Mouse (Mus musculus) spleen, adult 2 months (tissue): ENCODE measurements around the gene Raver2. TPM values are rescaled to one million over a fixed set of nuclear protein-coding genes. Genes with fewer than 3 reads are reported as not detected.
A peak's percentile ranks its signal among the peaks of the same experiment; 100 is the strongest.

Source experiments
- DNase-seq, 2 experiments: peaks; one replicate each; pipeline versions ENCODE4 v3.0.0 to v3.0.0-alpha.2; 2012 to 2021; ENCODE audit warnings: low spot score in 2 of 2, low read depth in 1 of 2
- H3K27ac ChIP-seq: fragments of 200-500 bp; 2 replicates; pipeline ENCODE4 v1.5.1; 2012; ENCODE audit warnings: low read length, inconsistent platforms; ENCODE audit not compliant: insufficient read depth
- H3K27me3 ChIP-seq: fragments of 200-500 bp; 2 replicates; pipeline ENCODE4 v1.6.1; 2012; ENCODE audit warnings: mild to moderate bottlenecking, moderate library complexity, low read length, inconsistent platforms; ENCODE audit not compliant: control insufficient read depth, insufficient read depth
- H3K36me3 ChIP-seq: fragments of 200-500 bp; 2 replicates; pipeline ENCODE4 v1.6.1; 2012; ENCODE audit warnings: mild to moderate bottlenecking, low read length, inconsistent platforms; ENCODE audit not compliant: control insufficient read depth, insufficient read depth
- H3K4me1 ChIP-seq: fragments of 200-500 bp; 2 replicates; pipeline ENCODE4 v1.6.1; 2011; ENCODE audit warnings: inconsistent platforms; ENCODE audit not compliant: control insufficient read depth, insufficient read depth, insufficient read length
- H3K4me3 ChIP-seq: fragments of 200-500 bp; 2 replicates; pipeline ENCODE4 v1.5.1; 2011; ENCODE audit warnings: mild to moderate bottlenecking, inconsistent platforms; ENCODE audit not compliant: insufficient read depth, insufficient read length; ENCODE audit errors: extremely low read depth
- CTCF ChIP-seq: fragments of 200-500 bp; IDR thresholded peaks from 2 replicates; pipeline ENCODE4 v1.5.1; 2011; ENCODE audit warnings: mild to moderate bottlenecking, inconsistent platforms; ENCODE audit not compliant: insufficient read depth, insufficient read length, insufficient replicate concordance; ENCODE audit errors: extremely low read depth
- POLR2A ChIP-seq: fragments of 200-500 bp; IDR thresholded peaks from 2 replicates; pipeline ENCODE4 v1.6.1; 2011; ENCODE audit warnings: low read depth, low read length, inconsistent platforms
- WGBS: fragments of 180-500 bp; shearing (Covaris S2); methylation state at CpG from one replicate; pipeline ENCODE4 v1.1.7; 2018; 5-methylcytosine and 5-hydroxymethylcytosine counted together
- polyA plus RNA-seq: library from polyadenylated mRNA; depleted of rRNA; stranded (reverse); fragments of >200 nt; gene quantifications from 2 replicates; pipeline ENCODE4 v1.2.3, GENCODE M21; 2012

The Raver2 gene
- polyA plus RNA-seq, 1 experiment: 1.8 TPM

DNA sequence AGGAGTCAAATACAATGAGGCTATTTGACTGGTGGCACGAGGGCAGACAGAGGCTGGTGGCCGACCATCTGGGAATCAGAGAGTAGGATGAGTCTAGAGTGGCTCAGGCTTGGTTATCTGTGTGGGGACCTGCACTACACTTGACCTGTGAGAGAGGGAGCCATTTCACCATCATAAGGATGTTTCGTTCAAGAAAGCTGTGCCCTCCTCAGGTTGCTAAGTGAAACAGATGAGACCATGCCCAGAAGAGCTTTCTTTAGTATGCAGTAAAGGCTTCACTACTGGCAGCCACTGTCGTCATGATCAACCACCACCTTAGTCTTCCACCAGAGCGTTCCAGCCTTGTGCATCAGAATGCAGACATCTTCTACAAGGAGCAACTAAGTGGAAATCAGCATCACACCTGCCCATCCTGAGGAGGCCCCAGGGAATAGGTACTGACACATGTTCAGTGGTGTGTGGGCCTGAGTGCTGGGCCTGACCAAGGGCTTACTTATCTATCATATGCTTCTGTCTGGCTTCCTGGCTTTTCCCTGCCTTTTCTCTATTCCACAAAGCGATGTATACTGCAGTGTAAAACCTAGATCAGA, 99.5 kb downstream of the Raver2 start:
- TF ChIP-seq POLR2A (no peak), CTCF (peak; percentile 63; the same call in 1 of the 2 replicates)
- peak; percentile 54 to 56 for DNase-seq
- WGBS: 44% methylated on average over 6 of the region's 6 CpGs
- Histone ChIP-seq H3K27me3 (no peaks in the 10 kb centered on the region), H3K27ac (peak overlapping the region; percentile 67), H3K4me1 (peaks cover 17% of the 10 kb centered on the region), H3K36me3 (peaks cover 41% of the 10 kb centered on the region), H3K4me3 (no peak overlapping the region)

DNA sequence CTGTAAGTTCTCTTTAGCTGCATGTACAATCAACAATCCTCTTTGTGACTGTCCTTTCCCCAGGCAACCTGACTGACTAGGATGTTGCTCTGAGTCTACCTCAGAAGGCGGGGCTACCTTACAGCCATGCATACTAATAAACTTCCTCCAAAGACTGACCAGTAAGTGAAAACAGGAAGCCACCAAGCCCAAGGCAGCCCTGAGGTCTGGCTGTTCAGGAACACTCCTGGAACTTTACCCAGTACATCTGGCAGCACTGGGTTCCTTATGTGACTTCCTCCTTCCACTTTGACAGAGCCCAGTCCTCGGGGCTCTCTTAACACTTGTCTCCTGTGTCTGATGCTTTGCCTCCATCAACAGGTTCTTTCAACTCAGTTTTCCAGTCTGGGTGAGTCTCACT, 104.0 kb downstream of the Raver2 start:
- TF ChIP-seq CTCF (no peak), POLR2A (no peak)
- 38% methylated on average over 2 of the region's 2 CpGs for WGBS
- Histone ChIP-seq H3K4me1 (peaks cover 17% of the 10 kb centered on the region), H3K4me3 (no peak overlapping the region), H3K27ac (peak overlapping the region; percentile 73), H3K27me3 (no peaks in the 10 kb centered on the region), H3K36me3 (peaks cover 41% of the 10 kb centered on the region)
- DNase-seq: peak in 1 of 2 experiments; percentile 26

DNA sequence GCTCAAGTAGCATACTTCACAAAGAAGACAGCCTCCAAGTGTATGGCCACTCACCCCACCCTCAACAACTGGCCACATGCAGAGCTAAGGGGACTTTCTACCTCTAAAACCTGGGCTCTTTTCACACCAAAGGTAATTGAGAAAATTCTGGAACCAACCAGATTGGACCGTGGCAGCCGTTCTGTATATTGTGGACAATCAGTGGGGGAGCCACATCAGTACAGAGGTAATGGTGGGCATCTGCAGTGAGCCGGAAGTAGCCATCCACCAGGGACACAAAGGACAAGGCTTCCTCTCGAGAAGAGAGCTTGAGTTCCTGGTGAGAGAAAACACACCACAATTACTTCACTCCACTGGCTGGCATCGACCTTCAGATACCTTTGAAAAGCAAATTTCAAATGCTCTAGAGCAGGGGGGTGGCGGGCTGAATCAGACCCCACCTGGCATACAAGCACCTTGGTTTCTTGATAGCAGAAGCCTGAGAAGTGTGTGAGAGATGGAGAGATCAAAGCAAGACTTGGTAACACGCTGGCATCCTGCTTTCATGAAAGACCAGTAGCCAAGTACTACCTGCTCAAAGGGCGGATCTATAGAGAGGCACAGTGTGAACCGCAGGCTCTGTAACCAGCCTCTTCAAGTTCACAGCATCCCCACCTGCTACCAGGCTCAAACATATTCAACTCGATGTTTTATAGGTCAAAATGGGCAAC, 106.3 kb downstream of the Raver2 start:
- Histone ChIP-seq H3K27me3 (no peaks in the 10 kb centered on the region), H3K4me3 (no peak overlapping the region), H3K4me1 (peaks cover 8% of the 10 kb centered on the region; the same call in 1 of the 2 replicates), H3K27ac (peak overlapping the region; percentile 73), H3K36me3 (peaks cover 51% of the 10 kb centered on the region)
- TF ChIP-seq CTCF (no peak), POLR2A (no peak)
- 82% methylated on average over 10 of the region's 10 CpGs for WGBS
- DNase-seq: peak in 1 of 2 experiments; percentile 44

DNA sequence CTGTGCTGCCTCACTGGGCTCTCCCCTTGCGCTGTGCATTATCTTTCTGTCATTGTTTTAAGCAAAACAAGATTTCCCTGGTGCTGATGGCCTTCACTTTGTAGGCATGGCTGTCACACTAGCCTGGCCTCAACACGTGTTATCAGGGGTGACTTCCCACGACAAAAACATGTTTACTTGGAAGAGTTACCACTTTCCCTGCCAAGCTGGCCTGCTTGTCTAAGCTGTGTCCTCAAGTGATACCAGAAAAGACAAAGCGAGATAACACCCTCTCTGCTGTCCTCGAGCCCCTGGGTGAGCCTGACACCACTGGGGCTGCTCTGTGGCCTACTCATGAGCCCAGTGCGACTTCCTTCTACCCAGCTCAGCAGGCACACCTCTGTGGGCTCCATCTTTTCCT, 107.3 kb downstream of the Raver2 start:
- Histone ChIP-seq H3K4me3 (no peak overlapping the region), H3K36me3 (peaks cover 46% of the 10 kb centered on the region), H3K4me1 (peaks cover 2% of the 10 kb centered on the region; the same call in 1 of the 2 replicates), H3K27ac (peak overlapping the region; percentile 65), H3K27me3 (no peaks in the 10 kb centered on the region)
- TF ChIP-seq CTCF (no peak), POLR2A (no peak)
- WGBS: 73% methylated on average over 6 of the region's 6 CpGs
- no peak for DNase-seq

DNA sequence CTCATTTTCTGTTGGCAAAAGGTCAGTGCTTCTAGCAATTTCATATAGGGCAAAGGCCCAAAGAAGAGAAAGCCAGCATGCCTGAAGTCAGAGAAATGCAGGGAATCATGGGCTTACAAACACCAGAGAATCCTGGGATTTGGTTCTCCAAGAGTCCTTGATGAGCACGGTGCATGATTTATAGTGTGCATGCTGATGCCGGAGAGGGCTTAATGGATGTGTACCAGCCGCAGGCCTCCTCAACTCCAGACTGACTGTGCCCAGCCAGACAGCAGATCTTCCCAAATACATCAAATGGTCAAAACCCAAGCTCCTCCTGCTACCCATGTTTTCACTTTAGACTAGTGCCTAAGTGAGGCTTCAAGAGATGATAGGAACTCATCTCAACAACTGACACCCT, 109.0 kb downstream of the Raver2 start:
- H3K4me3 ChIP-seq: no peak overlapping the region
- H3K4me1 ChIP-seq: peaks cover 6% of the 10 kb centered on the region
- WGBS: 89% methylated on average over 3 of the region's 3 CpGs
- peaks cover 47% of the 10 kb centered on the region for H3K36me3 ChIP-seq
- no peaks in the 10 kb centered on the region for H3K27me3 ChIP-seq
- no peak for DNase-seq
- H3K27ac ChIP-seq: no peak overlapping the region
- TF ChIP-seq CTCF: no peak
- TF ChIP-seq POLR2A: no peak

DNA sequence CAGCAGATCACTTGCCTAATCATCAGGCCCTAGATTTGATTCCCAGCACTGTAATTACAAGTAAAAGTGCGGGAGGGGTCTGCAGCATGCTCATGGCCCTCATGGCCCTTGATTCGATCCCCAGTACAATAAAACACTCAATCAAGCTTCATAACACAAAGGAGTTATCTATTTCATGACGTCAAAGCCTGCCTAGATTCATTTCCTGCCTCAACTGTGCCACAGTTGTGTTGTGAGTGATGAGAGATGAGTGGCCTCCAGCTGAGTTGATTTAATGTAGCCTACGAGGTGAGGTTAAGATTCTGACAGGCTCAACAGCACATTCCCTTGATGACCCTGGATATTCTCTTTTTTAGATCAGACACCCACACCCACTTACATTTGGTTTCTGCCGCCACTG, 110.3 kb downstream of the Raver2 start:
- no peak overlapping the region for H3K27ac ChIP-seq
- WGBS: 83% methylated on average over 5 of the region's 5 CpGs
- H3K36me3 ChIP-seq: peaks cover 45% of the 10 kb centered on the region
- DNase-seq: no peak
- no peak overlapping the region for H3K4me3 ChIP-seq
- H3K27me3 ChIP-seq: no peaks in the 10 kb centered on the region
- TF ChIP-seq CTCF (no peak), POLR2A (no peak)
- H3K4me1 ChIP-seq: peaks cover 13% of the 10 kb centered on the region

DNA sequence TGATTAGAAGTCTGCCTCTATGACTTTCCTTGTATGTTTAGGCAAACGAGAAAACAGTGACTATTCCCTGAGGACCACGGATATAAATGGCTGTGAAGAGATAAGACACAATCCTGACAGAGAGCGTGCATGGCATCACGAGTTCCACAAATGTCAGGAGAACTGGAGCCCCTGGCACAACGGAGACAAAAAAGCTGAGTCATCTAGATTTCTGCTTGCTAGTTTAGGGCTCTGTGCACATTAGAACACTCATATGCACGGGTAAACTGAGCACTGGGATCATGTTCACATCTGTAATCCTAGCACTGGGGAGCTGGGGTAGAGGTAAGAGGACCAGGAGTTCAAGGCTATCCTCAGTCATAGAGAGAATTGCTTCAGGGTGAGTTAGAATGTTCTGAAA, 111.1 kb downstream of the Raver2 start:
- H3K4me1 ChIP-seq: peaks cover 20% of the 10 kb centered on the region
- H3K27me3 ChIP-seq: no peaks in the 10 kb centered on the region
- TF ChIP-seq POLR2A: no peak
- TF ChIP-seq CTCF: no peak
- no peak for DNase-seq
- no peak overlapping the region for H3K27ac ChIP-seq
- H3K36me3 ChIP-seq: peaks cover 39% of the 10 kb centered on the region
- 71% methylated on average over 6 of the region's 6 CpGs for WGBS
- H3K4me3 ChIP-seq: no peak overlapping the region
